Mouse (Mus musculus): Measurements from ENCODE around the gene Gm9268. TPM values are rescaled to one million over a fixed set of nuclear protein-coding genes. Genes with fewer than 3 reads are reported as not detected.
"Not testable (repeated sequence)": the region's sequence is repeated elsewhere in the genome, so short reads cannot be mapped to it uniquely, and the experiment has no call there.

Gene Gm9268
- total RNA-seq (2014; rRNA removed) = not detected in 2 replicates
- polyA plus RNA-seq (2015; fragmentation: Nextera tagmentation; extraction: Ambion mirVana) = not detected in 2 replicates

DNA sequence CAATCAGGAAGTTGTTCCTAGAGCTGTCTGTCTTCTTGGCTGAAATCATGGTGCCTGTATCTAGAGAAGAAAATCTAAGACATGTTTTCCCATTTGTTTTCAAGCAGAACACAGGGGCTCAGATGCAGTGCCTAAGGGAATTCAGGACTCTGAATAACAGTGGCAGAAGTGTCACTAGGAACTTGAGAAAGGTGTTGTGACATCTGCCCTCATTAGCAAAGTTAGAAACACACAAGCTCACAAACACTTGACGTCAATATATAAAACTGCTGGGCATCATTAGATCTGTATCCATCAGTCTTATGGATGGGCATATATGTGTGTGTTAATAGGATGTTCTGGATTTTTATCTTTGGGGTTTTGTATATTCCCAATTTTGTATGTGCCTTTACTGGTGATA lies at the start of gene Gm9268:
Gene Gm9268 (plus strand): TSS at position 301 of the 400 bp plus-strand sequence.
- not testable (repeated sequence) for H3K9me3 ChIP-seq (ENCODE audit: low read length); H3K27ac ChIP-seq (ENCODE audit: low read depth, low read length); DNase-seq (ENCODE audit: low spot score); H3K9ac ChIP-seq (replicated peaks; ENCODE audit: low read length, poor library complexity, severe bottlenecking); H3K27me3 ChIP-seq (ENCODE audit: insufficient read depth, low read length); H3K4me3 ChIP-seq (ENCODE audit: low read depth, low read length); H3K4me2 ChIP-seq (ENCODE audit: low read depth, low read length, poor library complexity, severe bottlenecking); H3K4me1 ChIP-seq (ENCODE audit: insufficient read depth, low read length); ATAC-seq (ENCODE audit: low FRiP score); H3K36me3 ChIP-seq (ENCODE audit: insufficient read depth, low read length)
- WGBS = no CpG with 5 or more reads among the region's 1 CpGs

DNA sequence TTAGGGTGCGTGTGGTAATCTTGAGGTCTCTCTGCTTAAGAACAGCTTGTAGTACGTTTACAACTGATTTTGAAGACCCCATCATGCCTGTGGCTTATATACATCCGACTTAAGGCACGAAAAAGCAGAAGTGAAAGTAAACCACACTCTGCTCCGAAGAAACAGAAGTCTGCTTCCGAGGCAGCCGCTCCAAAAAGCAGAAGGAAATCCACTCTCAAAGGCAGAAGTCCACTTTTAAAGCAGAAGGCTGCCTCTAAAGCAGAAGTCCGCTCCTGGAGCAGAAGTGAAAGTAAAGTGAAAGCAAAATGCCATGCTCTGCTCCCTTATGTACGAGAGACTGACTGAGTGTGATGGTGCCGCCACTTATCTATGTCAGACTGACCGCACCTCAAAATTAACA lies 38.5 kb upstream of the Gm9268 start:
- no peak for ATAC-seq (ENCODE audit: low FRiP score)
- WGBS = 87% methylated on average over 11 of the region's 11 CpGs
- peaks cover 56% of the 10 kb centered on the region for H3K9me3 ChIP-seq (ENCODE audit: low read length)

DNA sequence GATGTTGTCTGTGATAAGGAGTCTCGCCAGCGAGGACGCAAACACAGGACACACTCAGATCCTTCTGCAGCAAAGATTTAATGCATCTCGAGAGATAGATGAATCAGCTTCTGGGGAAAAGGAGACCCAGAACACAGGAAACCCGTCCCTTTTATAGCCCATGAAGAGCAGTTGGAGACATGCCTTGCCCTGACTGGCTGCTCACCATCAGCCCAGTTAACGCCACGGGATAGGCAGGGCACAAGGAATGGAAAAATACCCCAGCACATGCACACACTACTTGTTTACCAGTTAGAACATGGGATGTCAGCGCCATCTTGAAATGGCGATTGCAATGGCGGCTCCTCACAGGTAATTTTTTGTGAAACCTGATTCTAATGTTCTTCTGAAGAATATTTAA lies 37.8 kb upstream of the Gm9268 start:
- 86% methylated on average over 10 of the region's 10 CpGs for WGBS
- H3K9me3 ChIP-seq (ENCODE audit: low read length) = peaks cover 56% of the 10 kb centered on the region

More for the DNA sequence above, 38.5 kb upstream of the Gm9268 start:
- Histone ChIP-seq H3K36me3 (ENCODE audit: insufficient read depth, low read length) (no peaks in the 10 kb centered on the region), H3K27ac (ENCODE audit: low read depth, low read length) (no peak overlapping the region), H3K4me3 (ENCODE audit: low read depth, low read length) (no peak overlapping the region), H3K9ac (replicated peaks; ENCODE audit: low read length, poor library complexity, severe bottlenecking) (no peak overlapping the region), H3K4me1 (ENCODE audit: insufficient read depth, low read length) (no peaks in the 10 kb centered on the region), H3K4me2 (ENCODE audit: low read depth, low read length, poor library complexity, severe bottlenecking) (no peak overlapping the region), H3K27me3 (ENCODE audit: insufficient read depth, low read length) (no peaks in the 10 kb centered on the region)
- DNase-seq (ENCODE audit: low spot score) = no peak
- TF ChIP-seq CTCF (IDR thresholded peaks at IDR 0.05) = no peak

DNA sequence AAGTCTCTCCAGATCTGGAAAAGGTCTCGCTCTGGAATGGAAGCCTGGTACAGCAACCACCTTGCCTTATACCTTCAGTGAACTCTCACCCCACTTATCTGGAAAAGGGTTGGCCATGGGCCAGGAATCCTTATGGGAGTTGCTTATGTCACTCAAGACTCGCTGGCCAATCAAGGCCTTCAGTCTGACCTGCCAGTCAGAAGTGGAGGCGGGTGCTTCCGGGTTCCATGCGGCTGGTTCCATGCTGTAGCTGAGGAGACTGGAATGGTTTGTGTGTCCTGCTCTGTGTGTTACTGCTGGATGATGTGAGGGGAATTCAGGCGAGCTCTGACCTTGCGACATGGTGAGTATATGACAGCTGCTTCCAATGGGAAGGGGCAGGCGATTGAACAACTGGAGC lies 59.3 kb downstream of the Gm9268 start:
- Histone ChIP-seq H3K4me1 (ENCODE audit: insufficient read depth, low read length) (no peaks in the 10 kb centered on the region), H3K4me2 (ENCODE audit: low read depth, low read length, poor library complexity, severe bottlenecking) (no peak overlapping the region), H3K9me3 (ENCODE audit: low read length) (peaks cover 16% of the 10 kb centered on the region; the same call in 1 of the 2 replicates), H3K27me3 (ENCODE audit: insufficient read depth, low read length) (no peaks in the 10 kb centered on the region), H3K36me3 (ENCODE audit: insufficient read depth, low read length) (no peaks in the 10 kb centered on the region), H3K9ac (replicated peaks; ENCODE audit: low read length, poor library complexity, severe bottlenecking) (no peak overlapping the region), H3K4me3 (ENCODE audit: low read depth, low read length) (no peak overlapping the region), H3K27ac (ENCODE audit: low read depth, low read length) (no peak overlapping the region)
- TF ChIP-seq CTCF (IDR thresholded peaks at IDR 0.05) = no peak
- ATAC-seq (ENCODE audit: low FRiP score) (no peak), DNase-seq (ENCODE audit: low spot score) (no peak)
- 82% methylated on average over 8 of the region's 8 CpGs for WGBS

More for the DNA sequence above, 37.8 kb upstream of the Gm9268 start:
- no peak for TF ChIP-seq CTCF (IDR thresholded peaks at IDR 0.05)
- H3K27me3 ChIP-seq (ENCODE audit: insufficient read depth, low read length) = no peaks in the 10 kb centered on the region
- H3K27ac ChIP-seq (ENCODE audit: low read depth, low read length) = no peak overlapping the region
- DNase-seq (ENCODE audit: low spot score) (no peak), ATAC-seq (ENCODE audit: low FRiP score) (no peak)
- H3K4me3 ChIP-seq (ENCODE audit: low read depth, low read length) = no peak overlapping the region
- no peaks in the 10 kb centered on the region for H3K4me1 ChIP-seq (ENCODE audit: insufficient read depth, low read length)
- no peak overlapping the region for H3K9ac ChIP-seq (replicated peaks; ENCODE audit: low read length, poor library complexity, severe bottlenecking)
- no peaks in the 10 kb centered on the region for H3K36me3 ChIP-seq (ENCODE audit: insufficient read depth, low read length)
- no peak overlapping the region for H3K4me2 ChIP-seq (ENCODE audit: low read depth, low read length, poor library complexity, severe bottlenecking)

Other genes starting within 250 kb of the Gm9268 start
- gene Vmn2r62, start 225.2 kb upstream of the Gm9268 start, total RNA-seq (2014; rRNA removed) = not detected in 2 replicates
- not detected in 2 replicates for gene Vmn2r62, start 225.2 kb upstream of the Gm9268 start, polyA plus RNA-seq (2015; fragmentation: Nextera tagmentation; extraction: Ambion mirVana)
- not detected in 2 replicates for gene Gm2381, start 151.5 kb upstream of the Gm9268 start, total RNA-seq (2014; rRNA removed)
- gene Gm2381, start 151.5 kb upstream of the Gm9268 start, polyA plus RNA-seq (2015; fragmentation: Nextera tagmentation; extraction: Ambion mirVana) = not detected in 2 replicates
- gene Vmn2r63, start 84.9 kb upstream of the Gm9268 start, total RNA-seq (2014; rRNA removed) = not detected in 2 replicates
- gene Vmn2r63, start 84.9 kb upstream of the Gm9268 start, polyA plus RNA-seq (2015; fragmentation: Nextera tagmentation; extraction: Ambion mirVana) = not detected in 2 replicates
- not detected in 2 replicates for gene Zfp936, start 95.5 kb downstream of the Gm9268 start, total RNA-seq (2014; rRNA removed)
- not detected in 2 replicates for gene Zfp936, start 95.5 kb downstream of the Gm9268 start, polyA plus RNA-seq (2015; fragmentation: Nextera tagmentation; extraction: Ambion mirVana)

Measured in midbrain, postnatal 0 days (tissue).